Mouse (Mus musculus): ENCODE results near the gene Zfp646.
A peak's percentile ranks its signal among the peaks of the same experiment; 100 is the strongest.
"Not testable (repeated sequence)": the region's sequence is repeated elsewhere in the genome, so short reads cannot be mapped to it uniquely, and the experiment has no call there.

Gene Zfp646

GRCm38 (mm10) chr7:127885951-127886350 is 9.9 kb downstream of the Zfp646 start:
- DNase-seq (ENCODE audit: low spot score) = no peak

GRCm38 (mm10) chr7:127886551-127886950 is 10.5 kb downstream of the Zfp646 start:
- no peak for DNase-seq (ENCODE audit: low spot score)

GRCm38 (mm10) chr7:127887191-127887590 is 11.2 kb downstream of the Zfp646 start:
- no peak for DNase-seq (ENCODE audit: low spot score)

GRCm38 (mm10) chr7:127887781-127888180 is 11.8 kb downstream of the Zfp646 start:
- no peak for DNase-seq (ENCODE audit: low spot score)

- DNase-seq (ENCODE audit: low spot score) = no peak
Observed at GRCm38 (mm10) chr7:127888821-127889220, 12.8 kb downstream of the Zfp646 start.

GRCm38 (mm10) chr7:127890798-127891197 is 14.8 kb downstream of the Zfp646 start, which contains the start of gene Prss53:
Gene Prss53 (minus strand): TSS chr7:127890970.
- DNase-seq (ENCODE audit: low spot score) = peak; percentile 74

- DNase-seq (ENCODE audit: low spot score) = peak; percentile 56
Observed at GRCm38 (mm10) chr7:127894480-127894879, 18.5 kb downstream of the Zfp646 start.

GRCm38 (mm10) chr7:127895442-127895841 is 19.4 kb downstream of the Zfp646 start, which contains the start of the genes Gm21974 and Vkorc1:
Gene Gm21974 (minus strand): TSS chr7:127895454.
Gene Vkorc1 (minus strand): TSS chr7:127895617.
- peak; percentile 97 for DNase-seq (ENCODE audit: low spot score)

GRCm38 (mm10) chr7:127895891-127896290 is 19.9 kb downstream of the Zfp646 start:
- not testable (repeated sequence) for DNase-seq (ENCODE audit: low spot score)

GRCm38 (mm10) chr7:127896384-127896783 is 20.4 kb downstream of the Zfp646 start:
- no peak for DNase-seq (ENCODE audit: low spot score)

GRCm38 (mm10) chr7:127897542-127897941 is 21.5 kb downstream of the Zfp646 start:
- no peak for DNase-seq (ENCODE audit: low spot score)

- DNase-seq (ENCODE audit: low spot score) = peak; percentile 75
Observed at GRCm38 (mm10) chr7:127898179-127898956, 22.3 kb downstream of the Zfp646 start.

- DNase-seq (ENCODE audit: low spot score) = peak; percentile 90
Observed at GRCm38 (mm10) chr7:127899997-127900396, 24.0 kb downstream of the Zfp646 start.

- DNase-seq (ENCODE audit: low spot score) = no peak
Observed at GRCm38 (mm10) chr7:127901772-127902171, 25.8 kb downstream of the Zfp646 start.

GRCm38 (mm10) chr7:127903971-127904796 is 28.2 kb downstream of the Zfp646 start, which contains the start of gene Bckdk:
Gene Bckdk (plus strand): TSS chr7:127904082.
- peak; percentile 85 for DNase-seq (ENCODE audit: low spot score)

GRCm38 (mm10) chr7:127907939-127908338 is 31.9 kb downstream of the Zfp646 start:
- no peak for DNase-seq (ENCODE audit: low spot score)

GRCm38 (mm10) chr7:127908656-127909055 is 32.6 kb downstream of the Zfp646 start:
- DNase-seq (ENCODE audit: low spot score) = peak; percentile 22

GRCm38 (mm10) chr7:127912190-127912871 is 36.3 kb downstream of the Zfp646 start, which contains the start of gene Kat8:
Gene Kat8 (plus strand): TSS chr7:127912516.
- DNase-seq (ENCODE audit: low spot score) = peak; percentile 96

- DNase-seq (ENCODE audit: low spot score) = no peak
Observed at GRCm38 (mm10) chr7:127912938-127913337, 36.9 kb downstream of the Zfp646 start.

- no peak for DNase-seq (ENCODE audit: low spot score)
Observed at GRCm38 (mm10) chr7:127915293-127915692, 39.3 kb downstream of the Zfp646 start.

- DNase-seq (ENCODE audit: low spot score) = no peak
Observed at GRCm38 (mm10) chr7:127918203-127918602, 42.2 kb downstream of the Zfp646 start.

- no peak for DNase-seq (ENCODE audit: low spot score)
Observed at GRCm38 (mm10) chr7:127919290-127919689, 43.3 kb downstream of the Zfp646 start.

Data from yolk sac, embryonic 10.5 days (tissue).